Mouse (Mus musculus) ZHBTc4 (cell line): ENCODE measurements around the gene Entpd7.

Source experiments
- DNase-seq: peaks from one replicate; pipeline ENCODE4 v3.0.0-alpha.2; 2011; ENCODE audit warnings: low read depth, low spot score

Entpd7 gene

GRCm38 (mm10) chr19:43674316-43674689 is 15.2 kb upstream of the Entpd7 start:
- peak; percentile 49 for DNase-seq

- DNase-seq = peak; percentile 100
These were observed 14.5 kb upstream of the Entpd7 start, which contains the start of gene Slc25a28 for GRCm38 (mm10) chr19:43674730-43675524. Gene Slc25a28 (minus strand): TSS chr19:43674881.

DNA sequence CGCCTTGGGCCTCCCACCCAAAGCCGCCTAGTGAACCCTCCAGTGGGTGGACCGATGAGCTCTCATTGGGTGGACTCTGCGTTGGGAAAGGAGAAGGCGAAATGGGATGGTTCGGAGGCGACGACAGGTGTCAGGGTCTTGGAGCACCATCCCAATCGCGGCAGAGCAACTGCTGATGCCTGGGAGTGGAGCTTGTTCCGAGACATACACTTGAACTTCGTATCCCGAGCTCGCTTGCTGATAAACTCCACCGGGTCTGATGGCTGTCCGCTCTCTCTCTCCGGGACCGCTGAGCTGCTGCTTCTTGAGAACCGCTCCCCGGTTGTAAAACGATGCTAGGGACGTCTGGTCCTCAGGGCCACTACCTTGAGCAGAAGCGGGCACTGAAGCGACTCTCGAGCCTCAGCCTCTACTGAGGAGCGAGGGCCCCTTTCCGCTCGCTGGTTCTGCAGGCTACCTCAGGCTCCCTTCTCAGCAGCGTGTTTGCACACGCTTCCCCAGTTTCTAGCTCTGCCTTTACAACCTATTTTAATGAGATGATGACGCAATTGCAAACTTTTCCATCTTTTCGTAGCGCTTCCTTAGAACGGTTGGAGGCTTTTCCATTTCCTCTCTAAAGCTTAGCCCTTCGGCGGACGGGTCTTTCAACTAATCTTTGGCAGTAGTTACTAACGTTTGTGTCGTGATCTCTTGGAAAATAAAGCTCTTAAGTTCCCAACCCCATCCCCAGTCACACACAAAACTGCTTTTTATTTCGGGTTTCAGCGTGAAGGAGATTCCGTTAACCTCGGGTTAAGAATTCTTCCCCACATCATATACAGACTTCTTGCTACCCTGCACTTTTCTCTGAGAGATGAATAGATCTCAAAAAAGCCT is 13.7 kb upstream of the Entpd7 start:
- peak; percentile 62 for DNase-seq

GRCm38 (mm10) chr19:43678467-43679003 is 10.9 kb upstream of the Entpd7 start:
- no peak for DNase-seq

DNA sequence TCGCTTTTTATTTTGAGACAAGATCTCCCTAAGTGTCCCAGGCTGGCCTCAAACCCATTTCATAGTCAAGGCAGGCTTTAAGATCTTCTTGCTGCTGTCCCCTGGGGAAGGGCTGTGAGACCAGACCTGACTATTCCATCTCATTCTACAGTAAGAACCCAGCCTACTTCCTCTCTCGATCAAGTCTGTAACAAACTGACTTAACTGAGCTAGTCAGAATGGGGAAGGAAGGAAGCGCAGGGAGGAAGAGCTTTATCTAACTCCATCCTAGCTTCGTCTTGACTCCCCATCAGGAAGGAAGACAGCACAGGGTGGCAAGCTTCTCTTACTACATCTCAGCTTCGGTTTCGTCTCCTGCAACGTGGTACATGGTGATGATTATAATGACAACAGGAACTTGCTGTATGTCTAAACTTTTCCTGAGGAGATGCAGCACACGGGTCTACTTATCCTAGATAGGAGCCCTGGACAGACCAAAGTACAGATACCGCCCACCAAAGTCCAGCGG is 9.9 kb upstream of the Entpd7 start:
- DNase-seq = no peak

DNA sequence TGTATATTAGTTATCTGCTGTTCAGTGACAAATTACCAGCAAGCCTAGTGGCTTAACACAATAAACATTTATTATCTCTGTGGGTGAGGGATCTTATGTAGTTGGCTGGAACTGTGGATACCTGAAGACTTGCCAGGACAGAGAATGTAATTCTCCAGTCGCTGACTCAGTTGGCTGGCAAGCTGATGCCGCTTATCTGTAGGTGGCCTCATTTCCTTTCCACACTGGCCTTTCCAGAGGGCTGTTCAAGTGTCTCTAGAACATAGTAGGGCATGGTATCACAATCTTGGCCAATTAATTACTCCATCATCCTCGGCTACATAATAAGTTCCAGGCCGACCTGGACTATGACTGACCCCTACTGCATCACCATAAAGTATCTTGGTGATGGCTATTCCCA is 7.9 kb upstream of the Entpd7 start:
- no peak for DNase-seq

DNA sequence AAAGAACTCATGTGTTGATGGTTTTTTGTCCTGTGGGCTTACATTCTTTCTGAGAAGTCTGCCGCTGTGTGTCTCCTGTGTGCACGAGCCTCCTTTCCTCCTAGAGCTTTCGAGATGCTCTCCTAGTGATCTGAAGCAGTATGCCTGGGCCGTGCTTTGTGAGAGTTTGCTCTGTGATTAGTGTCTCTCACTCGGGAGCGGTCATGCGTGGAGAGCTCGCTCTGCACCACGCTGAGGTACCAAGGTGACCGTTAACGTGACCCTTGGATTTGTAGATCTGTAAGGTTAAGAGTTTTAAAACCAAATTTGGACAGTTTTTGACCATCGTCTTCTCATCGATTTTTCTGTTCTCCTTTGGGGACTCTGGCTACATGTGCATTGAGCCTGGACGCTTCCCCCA is 3.3 kb downstream of the Entpd7 start:
- no peak for DNase-seq

DNA sequence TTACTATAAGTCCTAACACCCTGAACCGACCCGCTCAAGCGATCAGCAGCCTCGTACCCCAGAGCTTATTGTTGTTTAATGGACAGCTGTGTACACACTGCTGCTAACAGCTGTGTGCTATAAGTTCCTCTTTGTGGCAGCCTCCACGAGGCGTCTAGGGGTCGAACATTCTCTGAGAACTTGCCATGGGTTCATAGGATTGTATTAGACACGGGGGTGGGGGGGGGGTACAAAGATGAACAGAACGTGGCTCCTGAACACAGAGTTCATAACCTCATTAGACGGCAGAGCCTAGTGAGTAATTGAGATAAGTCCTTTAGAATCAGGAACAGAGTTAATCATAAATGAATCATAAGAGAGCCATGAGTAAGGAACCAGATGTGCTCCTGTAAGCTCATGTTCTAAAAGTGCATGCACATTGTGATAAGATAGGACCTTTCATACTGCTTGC is 6.1 kb downstream of the Entpd7 start:
- DNase-seq = no peak

- no peak for DNase-seq
These were observed 8.3 kb downstream of the Entpd7 start for GRCm38 (mm10) chr19:43697666-43698370.

DNA sequence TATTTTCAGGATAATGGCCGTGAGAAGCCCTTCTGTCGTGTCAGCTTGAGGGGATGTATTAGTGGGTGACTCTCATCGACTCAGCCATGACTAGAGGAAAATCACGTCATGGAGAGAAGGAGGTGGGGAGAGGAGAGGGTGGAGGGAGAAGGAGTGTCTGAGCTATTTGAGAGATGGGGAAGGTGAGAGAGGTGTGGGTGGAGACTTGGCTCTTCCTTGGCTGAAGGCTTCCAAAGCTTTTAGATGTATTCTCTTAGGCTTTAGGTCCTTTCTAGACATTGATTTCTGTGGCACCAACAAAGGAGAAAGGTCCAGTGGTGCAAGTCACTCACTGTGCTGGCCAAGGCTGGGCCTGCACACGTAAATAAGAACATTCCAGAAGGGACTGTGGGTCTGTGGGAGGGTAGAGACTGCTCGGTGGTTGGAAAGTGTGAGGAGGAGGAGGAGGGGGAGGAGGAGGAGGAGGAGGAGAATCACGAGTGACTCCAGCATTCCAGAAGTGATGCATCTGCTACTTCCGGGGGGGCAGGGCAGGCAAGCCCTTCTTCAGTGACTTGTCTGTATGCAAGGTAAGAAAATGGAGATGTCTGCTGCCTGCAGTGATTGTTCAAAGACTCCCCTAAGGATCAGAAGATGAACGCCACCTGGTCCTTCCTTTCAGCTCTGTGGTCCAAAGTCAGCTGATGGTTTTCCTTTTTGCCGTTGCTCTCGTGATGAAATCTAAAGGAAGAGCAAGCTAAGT is 9.7 kb downstream of the Entpd7 start:
- DNase-seq = peak; percentile 44

GRCm38 (mm10) chr19:43699763-43700155 is 10.3 kb downstream of the Entpd7 start:
- no peak for DNase-seq

GRCm38 (mm10) chr19:43704211-43704610 is 14.7 kb downstream of the Entpd7 start:
- DNase-seq = no peak

GRCm38 (mm10) chr19:43704787-43705497 is 15.5 kb downstream of the Entpd7 start:
- peak; percentile 21 for DNase-seq

- DNase-seq = no peak
These were observed 18.7 kb downstream of the Entpd7 start for GRCm38 (mm10) chr19:43708206-43708605.

- DNase-seq = no peak
These were observed 19.8 kb downstream of the Entpd7 start for GRCm38 (mm10) chr19:43709317-43709716.

DNA sequence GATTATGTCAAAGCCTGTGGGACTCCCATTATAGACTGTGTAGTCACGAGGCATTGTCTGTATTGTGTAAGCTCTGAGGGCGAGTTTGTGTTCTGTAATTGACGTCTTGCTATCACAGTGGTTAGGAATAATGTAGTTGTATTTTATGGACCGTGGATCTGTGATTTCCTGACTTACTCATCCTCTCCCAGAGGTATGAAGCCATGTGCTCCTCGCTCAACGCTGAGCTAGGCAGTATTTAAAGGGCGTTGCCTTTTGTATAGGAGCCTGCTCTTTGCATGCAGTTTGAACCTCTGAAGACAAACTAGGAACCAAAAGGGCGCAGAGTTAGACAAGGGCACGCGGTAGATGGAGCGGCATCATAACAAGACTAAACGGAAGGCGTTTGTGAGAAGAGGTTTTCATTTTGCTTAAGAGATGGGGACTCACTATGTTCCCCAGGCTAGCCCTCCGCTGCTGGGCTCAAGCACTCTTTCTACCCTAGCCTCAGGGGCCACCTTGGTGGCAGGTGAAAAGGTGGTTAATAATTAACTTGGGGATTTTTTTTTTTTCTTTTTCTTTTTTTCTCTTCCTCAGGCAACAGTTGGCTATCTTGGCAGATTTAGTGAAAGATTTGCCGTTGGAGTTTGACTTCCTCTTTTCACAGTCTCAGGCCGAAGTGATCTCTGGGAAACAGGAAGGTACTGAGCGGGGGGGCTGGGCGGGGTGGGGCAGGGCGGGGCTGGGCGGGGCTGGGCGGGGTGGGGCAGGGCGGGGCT is 21.9 kb downstream of the Entpd7 start:
- DNase-seq = no peak

DNA sequence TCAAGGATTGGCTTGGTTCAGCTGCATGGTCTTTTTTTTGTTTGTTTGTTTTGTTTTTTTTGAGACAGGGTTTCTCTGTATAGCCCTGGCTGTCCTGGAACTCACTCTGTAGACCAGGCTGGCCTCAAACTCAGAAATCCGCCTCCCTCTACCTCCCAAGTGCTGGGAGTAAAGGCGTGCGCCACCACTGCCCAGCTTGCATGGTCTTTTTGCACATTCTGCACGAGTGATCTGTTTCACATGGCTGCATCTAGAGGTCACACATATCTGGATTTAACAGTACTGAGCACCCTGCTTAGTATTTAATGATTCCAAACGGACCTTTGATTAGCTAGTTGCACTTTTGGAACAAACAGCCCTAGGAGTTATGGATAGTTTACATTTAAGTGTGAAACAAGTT is 22.5 kb downstream of the Entpd7 start:
- DNase-seq = no peak

- no peak for DNase-seq
These were observed 30.6 kb downstream of the Entpd7 start for GRCm38 (mm10) chr19:43720061-43720460.

DNA sequence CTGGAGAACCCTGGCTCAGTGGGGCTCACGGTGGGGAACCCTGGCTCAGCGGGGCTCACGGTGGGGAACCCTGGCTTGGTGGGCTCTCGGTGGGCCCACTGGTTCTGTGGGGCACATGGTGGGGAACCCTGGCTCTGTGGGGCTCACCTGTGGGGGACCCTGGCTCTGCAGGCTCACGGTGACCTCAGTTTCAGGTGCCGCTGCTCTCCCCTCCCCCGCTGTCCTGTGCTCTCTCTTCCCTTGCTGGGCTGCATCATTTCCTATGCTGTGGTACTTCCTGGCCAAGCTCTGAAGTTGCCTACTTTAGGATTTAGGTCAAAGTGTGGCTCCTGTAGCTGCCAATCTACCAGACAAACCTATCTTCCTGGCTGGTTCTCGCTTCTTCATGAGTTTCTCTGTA is 33.4 kb downstream of the Entpd7 start:
- DNase-seq = no peak
